8 mouse cellular contexts compared by ENCODE assay signal in genomic region chr1:91346892-91347291, GRCm38 (mm10). TPM values are rescaled to one million over a fixed set of nuclear protein-coding genes. Genes with fewer than 3 reads are reported as not detected.
DNase-seq lines count a peak whose midpoint lies in the region; ATAC-seq and TF ChIP-seq lines count a peak whose summit lies in the region.

No protein-coding gene starts in this region.

- H3K9me3 ChIP-seq in ES-Bruce4 (replicated peaks; ENCODE audit: control insufficient read depth, insufficient read depth, low read length, poor library complexity, severe bottlenecking), result no peaks in the 10 kb centered on the region
- H3K9me3 ChIP-seq in embryonic facial prominence, embryonic 13.5 days, result no peaks in the 10 kb centered on the region
- H3K9me3 ChIP-seq in heart, embryonic 13.5 days, result no peaks in the 10 kb centered on the region
- no peaks in the 10 kb centered on the region for H3K9me3 ChIP-seq in kidney, embryonic 16.5 days (ENCODE audit: low read length)

- no peak for TF ChIP-seq POLR2A in ES-Bruce4 (IDR thresholded peaks at IDR 0.05; ENCODE audit: insufficient read depth, low read length)

- TF ChIP-seq EP300 in ES-Bruce4 (IDR thresholded peaks at IDR 0.05; ENCODE audit: insufficient read depth, low read depth, low read length), result no peak

- ATAC-seq in embryonic facial prominence, embryonic 13.5 days (ENCODE audit: insufficient number of reproducible peaks, insufficient read depth, low FRiP score, low TSS enrichment, low read depth), result 0 out of 2 replicates have a peak, but pooled peaks have one; percentile 18
- peak; percentile 39; the same call in 1 of the 2 replicates for ATAC-seq in heart, embryonic 13.5 days (ENCODE audit: extremely low read depth, insufficient number of reproducible peaks, low FRiP score, low TSS enrichment)
- peak; percentile 70 for ATAC-seq in kidney, embryonic 16.5 days (ENCODE audit: low FRiP score, low TSS enrichment)
- peak; percentile 52; the same call in 1 of the 2 replicates for ATAC-seq in neutrophil, adult 5-6 weeks (ENCODE audit: extremely low read depth, insufficient number of reproducible peaks, low FRiP score, poor library complexity, severe bottlenecking)

- peak; percentile 88 for TF ChIP-seq CTCF in ES-Bruce4 (IDR thresholded peaks at IDR 0.05; ENCODE audit: low read depth, low read length)

- H3K36me3 ChIP-seq in ES-Bruce4 (ENCODE audit: control insufficient read depth, insufficient read depth, low read length, poor library complexity, severe bottlenecking), result no peaks in the 10 kb centered on the region
- H3K36me3 ChIP-seq in embryonic facial prominence, embryonic 13.5 days, result no peaks in the 10 kb centered on the region
- no peaks in the 10 kb centered on the region for H3K36me3 ChIP-seq in heart, embryonic 13.5 days
- no peaks in the 10 kb centered on the region for H3K36me3 ChIP-seq in kidney, embryonic 16.5 days (ENCODE audit: insufficient read depth, low read length)

- 40% methylated on average over 3 of the region's 3 CpGs for WGBS in embryonic facial prominence, embryonic 13.5 days
- 39% methylated on average over 3 of the region's 3 CpGs for WGBS in heart, embryonic 13.5 days
- 33% methylated on average over 3 of the region's 3 CpGs for whole genome bisulfite sequencing in kidney, embryonic 16.5 days

- DNase-seq in adrenal gland, postnatal 25 days, result peak; percentile 49
- peak; percentile 31 to 61 for DNase-seq in lung, adult 18-20 months
- peak; percentile 73 for DNase-seq in thymus, postnatal 14 days

- no peak overlapping the region for H3K27ac ChIP-seq in ES-Bruce4 (ENCODE audit: insufficient read depth, low read length)
- H3K27ac ChIP-seq in embryonic facial prominence, embryonic 13.5 days, result no peak overlapping the region
- no peak overlapping the region for H3K27ac ChIP-seq in heart, embryonic 13.5 days (replicated peaks)
- H3K27ac ChIP-seq in kidney, embryonic 16.5 days (ENCODE audit: low read length), result no peak overlapping the region

- H3K4me3 ChIP-seq in ES-Bruce4 (ENCODE audit: low read depth, low read length), result no peak overlapping the region
- no peak overlapping the region for H3K4me3 ChIP-seq in embryonic facial prominence, embryonic 13.5 days
- no peak overlapping the region for H3K4me3 ChIP-seq in heart, embryonic 13.5 days
- no peak overlapping the region for H3K4me3 ChIP-seq in kidney, embryonic 16.5 days (ENCODE audit: low read length)

- no peaks in the 10 kb centered on the region; the same call in 1 of the 2 replicates for H3K27me3 ChIP-seq in ES-Bruce4 (ENCODE audit: control insufficient read depth, insufficient read depth, low read length, poor library complexity, severe bottlenecking)
- peaks cover 50% of the 10 kb centered on the region for H3K27me3 ChIP-seq in embryonic facial prominence, embryonic 13.5 days
- peaks cover 55% of the 10 kb centered on the region for H3K27me3 ChIP-seq in heart, embryonic 13.5 days (replicated peaks)
- peaks cover 44% of the 10 kb centered on the region for H3K27me3 ChIP-seq in kidney, embryonic 16.5 days (ENCODE audit: insufficient read depth, low read length)

- H3K4me2 ChIP-seq in embryonic facial prominence, embryonic 13.5 days, result no peak overlapping the region
- H3K4me2 ChIP-seq in heart, embryonic 13.5 days, result no peak overlapping the region
- no peak overlapping the region for H3K4me2 ChIP-seq in kidney, embryonic 16.5 days (replicated peaks; ENCODE audit: low read depth, low read length)

- no peak overlapping the region for H3K9ac ChIP-seq in ES-Bruce4 (ENCODE audit: low read depth, poor library complexity, severe bottlenecking)
- H3K9ac ChIP-seq in embryonic facial prominence, embryonic 13.5 days, result no peak overlapping the region
- H3K9ac ChIP-seq in heart, embryonic 13.5 days, result no peak overlapping the region
- H3K9ac ChIP-seq in kidney, embryonic 16.5 days (replicated peaks; ENCODE audit: low read length), result no peak overlapping the region

- no peaks in the 10 kb centered on the region for H3K4me1 ChIP-seq in ES-Bruce4 (ENCODE audit: control insufficient read depth, insufficient read depth, low read length)
- peaks cover 11% of the 10 kb centered on the region for H3K4me1 ChIP-seq in embryonic facial prominence, embryonic 13.5 days
- peaks cover 41% of the 10 kb centered on the region for H3K4me1 ChIP-seq in heart, embryonic 13.5 days
- H3K4me1 ChIP-seq in kidney, embryonic 16.5 days (ENCODE audit: insufficient read depth, low read length), result peaks cover 8% of the 10 kb centered on the region

RNA-seq across cellular contexts. Expression of gene Klhl30, which starts 3.9 kb away (rescaled TPM):
- 0.25 and 0.35 TPM in 2 replicates for polyA plus RNA-seq in ES-Bruce4 (2011; ENCODE audit: insufficient read depth, insufficient read length, low read depth, missing spikeins)
- total RNA-seq in adrenal gland, postnatal 25 days (2021), result 0.46 and 0.48 TPM in 2 replicates
- polyA plus RNA-seq in embryonic facial prominence, embryonic 13.5 days (2015; fragmentation: Nextera tagmentation; extraction: Ambion mirVana), result 0.97 and 1.1 TPM in 2 replicates
- 43.7 and 48.6 TPM in 2 replicates for polyA plus RNA-seq in heart, embryonic 13.5 days (2015; fragmentation: Nextera tagmentation; extraction: Ambion mirVana)
- 0.29 and 0.39 TPM in 2 replicates for polyA plus RNA-seq in kidney, embryonic 16.5 days (2015; fragmentation: Nextera tagmentation; extraction: Ambion mirVana)
- 0.12 TPM in 1 of 2 replicates, not detected in the other for total RNA-seq in neutrophil, adult 5-6 weeks (2017)

RNA-seq across cellular contexts. Expression of gene Erfe, which starts 19.3 kb away (rescaled TPM):
- polyA plus RNA-seq in ES-Bruce4 (2011; ENCODE audit: insufficient read depth, insufficient read length, low read depth, missing spikeins), result 7.0 and 13.3 TPM in 2 replicates
- 2.7 and 5.9 TPM in 2 replicates for total RNA-seq in adrenal gland, postnatal 25 days (2021)
- polyA plus RNA-seq in embryonic facial prominence, embryonic 13.5 days (2015; fragmentation: Nextera tagmentation; extraction: Ambion mirVana), result 1.6 and 1.7 TPM in 2 replicates
- 1.3 and 1.8 TPM in 2 replicates for polyA plus RNA-seq in heart, embryonic 13.5 days (2015; fragmentation: Nextera tagmentation; extraction: Ambion mirVana)
- polyA plus RNA-seq in kidney, embryonic 16.5 days (2015; fragmentation: Nextera tagmentation; extraction: Ambion mirVana), result 2.0 and 2.2 TPM in 2 replicates
- not detected in 2 replicates for total RNA-seq in neutrophil, adult 5-6 weeks (2017)

RNA-seq across cellular contexts. Expression of gene Espnl, which starts 25.0 kb away (rescaled TPM):
- 0.10 and 0.17 TPM in 2 replicates for polyA plus RNA-seq in ES-Bruce4 (2011; ENCODE audit: insufficient read depth, insufficient read length, low read depth, missing spikeins)
- total RNA-seq in adrenal gland, postnatal 25 days (2021), result not detected in 2 replicates
- not detected in 2 replicates for polyA plus RNA-seq in embryonic facial prominence, embryonic 13.5 days (2015; fragmentation: Nextera tagmentation; extraction: Ambion mirVana)
- polyA plus RNA-seq in heart, embryonic 13.5 days (2015; fragmentation: Nextera tagmentation; extraction: Ambion mirVana), result 0.07 TPM in 1 of 2 replicates, not detected in the other
- polyA plus RNA-seq in kidney, embryonic 16.5 days (2015; fragmentation: Nextera tagmentation; extraction: Ambion mirVana), result 0.03 and 0.04 TPM in 2 replicates
- 0.12 TPM in 2 replicates for total RNA-seq in neutrophil, adult 5-6 weeks (2017)

RNA-seq across cellular contexts. Expression of gene Scly, which starts 48.8 kb away (rescaled TPM):
- 18.5 and 19.2 TPM in 2 replicates for polyA plus RNA-seq in ES-Bruce4 (2011; ENCODE audit: insufficient read depth, insufficient read length, low read depth, missing spikeins)
- total RNA-seq in adrenal gland, postnatal 25 days (2021), result 16.2 and 18.4 TPM in 2 replicates
- 11.3 and 11.5 TPM in 2 replicates for polyA plus RNA-seq in embryonic facial prominence, embryonic 13.5 days (2015; fragmentation: Nextera tagmentation; extraction: Ambion mirVana)
- 12.6 and 15.9 TPM in 2 replicates for polyA plus RNA-seq in heart, embryonic 13.5 days (2015; fragmentation: Nextera tagmentation; extraction: Ambion mirVana)
- polyA plus RNA-seq in kidney, embryonic 16.5 days (2015; fragmentation: Nextera tagmentation; extraction: Ambion mirVana), result 29.7 and 33.2 TPM in 2 replicates
- total RNA-seq in neutrophil, adult 5-6 weeks (2017), result 19.5 and 21.2 TPM in 2 replicates

RNA-seq across cellular contexts. Expression of gene Ilkap, which starts 51.7 kb away (rescaled TPM):
- polyA plus RNA-seq in ES-Bruce4 (2011; ENCODE audit: insufficient read depth, insufficient read length, low read depth, missing spikeins), result 66.3 and 72.1 TPM in 2 replicates
- total RNA-seq in adrenal gland, postnatal 25 days (2021), result 108 and 115 TPM in 2 replicates
- 152 and 158 TPM in 2 replicates for polyA plus RNA-seq in embryonic facial prominence, embryonic 13.5 days (2015; fragmentation: Nextera tagmentation; extraction: Ambion mirVana)
- polyA plus RNA-seq in heart, embryonic 13.5 days (2015; fragmentation: Nextera tagmentation; extraction: Ambion mirVana), result 92.0 and 107 TPM in 2 replicates
- 140 and 143 TPM in 2 replicates for polyA plus RNA-seq in kidney, embryonic 16.5 days (2015; fragmentation: Nextera tagmentation; extraction: Ambion mirVana)
- 140 and 154 TPM in 2 replicates for total RNA-seq in neutrophil, adult 5-6 weeks (2017)

Comparison
In these comparisons a context has a peak if more than half of its experiments do, and no peak if none do; other contexts are left out.
1. ATAC-seq: peak in every context shown above with its lines; median percentile 70 in kidney, embryonic 16.5 days; 52 in neutrophil, adult 5-6 weeks; 39 in heart, embryonic 13.5 days; 18 in embryonic facial prominence, embryonic 13.5 days.
2. RNA of gene Klhl30, which starts 3.9 kb away (polyA plus RNA-seq): 43.7 to 48.6 TPM in heart, embryonic 13.5 days; 0.97 to 1.1 TPM in embryonic facial prominence, embryonic 13.5 days, 0.29 to 0.39 TPM in kidney, embryonic 16.5 days and 0.25 to 0.35 TPM in ES-Bruce4; every median in the first group is over 10 times any median in the second.
3. Peak in every context shown above with its lines, with median percentiles within 50 percentile points of each other: DNase-seq.